Mouse (Mus musculus): ENCODE data around the gene Chd4. TPM values are rescaled to one million over a fixed set of nuclear protein-coding genes. Genes with fewer than 3 reads are reported as not detected.
A peak's percentile ranks its signal among the peaks of the same experiment; 100 is the strongest.

Gene Chd4
- total and polyA plus RNA-seq, 3 experiments = 93.0 to 232 (median 173) TPM

- TF ChIP-seq TBP (IDR thresholded peaks at IDR 0.05; ENCODE audit: low read depth, low read length) (no peak), ETS1 (IDR thresholded peaks at IDR 0.05; ENCODE audit: low read depth, low read length) (peak; percentile 78), MYC (IDR thresholded peaks at IDR 0.05; ENCODE audit: low read depth, low read length) (no peak), BHLHE40 (IDR thresholded peaks at IDR 0.05; ENCODE audit: borderline replicate concordance, low read depth, low read length) (no peak), JUND (IDR thresholded peaks at IDR 0.05; ENCODE audit: low read depth, low read length) (no peak), ZMIZ1 (IDR thresholded peaks at IDR 0.05; ENCODE audit: low read depth, low read length) (no peak), POLR2AphosphoS2 (IDR thresholded peaks at IDR 0.05; ENCODE audit: low read length) (no peak; the same call in 1 of the 2 replicates), TCF12 (IDR thresholded peaks at IDR 0.05; ENCODE audit: low read depth, low read length) (peak; percentile 26; the same call in 1 of the 2 replicates), POLR2AphosphoS5 (IDR thresholded peaks at IDR 0.05; ENCODE audit: borderline replicate concordance, low read depth, low read length) (no peak), SIN3A (IDR thresholded peaks at IDR 0.05; ENCODE audit: low read length) (peak; percentile 14), NELFE (IDR thresholded peaks at IDR 0.05; ENCODE audit: low read depth, low read length) (peak; percentile 7; the same call in 1 of the 2 replicates), MAX (IDR thresholded peaks at IDR 0.05; ENCODE audit: low read length) (no peak), MAZ (IDR thresholded peaks at IDR 0.05; ENCODE audit: low read depth, low read length) (peak; percentile 99), E2F4 (IDR thresholded peaks at IDR 0.05; ENCODE audit: borderline replicate concordance, low read depth, low read length) (no peak), ELF1 (IDR thresholded peaks at IDR 0.05; ENCODE audit: low read depth, low read length) (peak; percentile 18; the same call in 1 of the 2 replicates)
Observed at GRCm38 (mm10) chr6:125089521-125090321, 6.1 kb upstream of the Chd4 start (continued).

- H3K27me3 ChIP-seq (ENCODE audit: control insufficient read depth in 1 of 2, insufficient read depth in 2 of 2, low read length in 2 of 2) = no peaks in the 10 kb centered on the region
- peak overlapping the region; percentile 59 for H3K9ac ChIP-seq (ENCODE audit: control insufficient read depth, low read depth, low read length, poor library complexity, severe bottlenecking)
- peaks cover 8 to 19% of the 10 kb centered on the region in 2 experiments for H3K4me1 ChIP-seq (ENCODE audit: control insufficient read depth in 1 of 2, insufficient read depth in 2 of 2, low read length in 2 of 2)
- H3K79me2 ChIP-seq (ENCODE audit: control insufficient read depth, insufficient read depth, low read length, poor library complexity) = no peaks in the 10 kb centered on the region; the same call in 1 of the 2 replicates
- peak overlapping the region; percentile 73 for H3K27ac ChIP-seq (ENCODE audit: control insufficient read depth, low read depth, low read length)
- no peaks in the 10 kb centered on the region for H3K9me3 ChIP-seq (replicated peaks; ENCODE audit: insufficient read depth, low read length)
- peak overlapping the region; percentile 33 to 44 for H3K4me3 ChIP-seq (ENCODE audit: control insufficient read depth in 1 of 2, insufficient read depth in 1 of 2, low read depth in 2 of 2, low read length in 2 of 2)
- DNase-seq (ENCODE audit: low read depth, low spot score) = peak; percentile 79
- peaks cover 0 to 19% of the 10 kb centered on the region in 2 experiments; a peak in 2 of 4 replicates for H3K36me3 ChIP-seq (ENCODE audit: control insufficient read depth in 1 of 2, insufficient read depth in 2 of 2, low read length in 2 of 2)
- 0 out of 2 replicates have a peak, but pooled peaks have one; percentile 13 for TF ChIP-seq ETS1 (IDR thresholded peaks at IDR 0.05; ENCODE audit: low read depth, low read length)
- TF ChIP-seq EP300 (IDR thresholded peaks at IDR 0.05; ENCODE audit: low read depth in 1 of 2, low read length in 2 of 2) = no peak; a peak in 1 of 4 replicates
- peak; percentile 75 for TF ChIP-seq HCFC1 (IDR thresholded peaks at IDR 0.05; ENCODE audit: low read depth, low read length)
- no peak for TF ChIP-seq USF1 (IDR thresholded peaks at IDR 0.05; ENCODE audit: low read depth, low read length)
- TF ChIP-seq RAD21 (IDR thresholded peaks at IDR 0.05; ENCODE audit: low read depth, low read length) = no peak
- 0 out of 2 replicates have a peak, but pooled peaks have one; percentile 31 for TF ChIP-seq RCOR1 (IDR thresholded peaks at IDR 0.05; ENCODE audit: low read depth, low read length)
- TF ChIP-seq MYC (IDR thresholded peaks at IDR 0.05; ENCODE audit: low read depth, low read length) = 0 out of 2 replicates have a peak, but pooled peaks have one; percentile 53
- TF ChIP-seq NELFE (IDR thresholded peaks at IDR 0.05; ENCODE audit: low read depth, low read length) = peak; percentile 61
- TF ChIP-seq POLR2AphosphoS2 (IDR thresholded peaks at IDR 0.05; ENCODE audit: low read length) = no peak; the same call in 1 of the 2 replicates
- TF ChIP-seq GATA1 (IDR thresholded peaks at IDR 0.05; ENCODE audit: low read depth, low read length) = no peak
- no peak for TF ChIP-seq ZKSCAN1 (IDR thresholded peaks at IDR 0.05; ENCODE audit: low read depth, low read length)
- no peak for TF ChIP-seq TBP (IDR thresholded peaks at IDR 0.05; ENCODE audit: low read depth, low read length)
- peak; percentile 69; the same call in 1 of the 2 replicates for TF ChIP-seq MAZ (IDR thresholded peaks at IDR 0.05; ENCODE audit: low read depth, low read length)
- no peak for TF ChIP-seq JUND (IDR thresholded peaks at IDR 0.05; ENCODE audit: low read depth, low read length)
- 0 out of 2 replicates have a peak, but pooled peaks have one; percentile 52 for TF ChIP-seq CHD1 (IDR thresholded peaks at IDR 0.05; ENCODE audit: low read depth, low read length)
- no peak for TF ChIP-seq GABPA (IDR thresholded peaks at IDR 0.05; ENCODE audit: low read depth, low read length)
- TF ChIP-seq ZNF384 (IDR thresholded peaks at IDR 0.05; ENCODE audit: low read depth, low read length) = no peak
- TF ChIP-seq MAFK (IDR thresholded peaks at IDR 0.05; ENCODE audit: borderline replicate concordance, low read depth, low read length) = no peak
- peak; percentile 59 for TF ChIP-seq MAX (IDR thresholded peaks at IDR 0.05; ENCODE audit: low read length)
- TF ChIP-seq ELF1 (IDR thresholded peaks at IDR 0.05; ENCODE audit: low read depth, low read length) = peak; percentile 70
- peak; percentile 22; the same call in 1 of the 2 replicates for TF ChIP-seq KAT2A (conservative IDR thresholded peaks at IDR 0.05; ENCODE audit: low read depth, low read length)
- TF ChIP-seq ZMIZ1 (IDR thresholded peaks at IDR 0.05; ENCODE audit: low read depth, low read length) = peak; percentile 49; the same call in 1 of the 2 replicates
- no peak for TF ChIP-seq TAL1 (IDR thresholded peaks at IDR 0.05; ENCODE audit: low read length)
- peak; percentile 79 for TF ChIP-seq MXI1 (IDR thresholded peaks at IDR 0.05; ENCODE audit: low read depth, low read length)
- no peak for TF ChIP-seq SMC3 (IDR thresholded peaks at IDR 0.05; ENCODE audit: low read depth, low read length)
Observed at GRCm38 (mm10) chr6:125090341-125091085, 5.3 kb upstream of the Chd4 start.
